Mouse (Mus musculus) left cerebral cortex, adult 2 months (tissue): ENCODE results near the gene Stk24. TPM values are rescaled to one million over a fixed set of nuclear protein-coding genes. Genes with fewer than 3 reads are reported as not detected.

Experiments
- DNase-seq, 2 experiments: peaks; one replicate each; pipeline ENCODE4 v3.0.0; 2021 to 2022; ENCODE audit warnings: low spot score in 2 of 2, mixed read lengths in 1 of 2; ENCODE audit errors: extremely low spot score in 1 of 2
- H3K27ac ChIP-seq: fragments of 200-600 bp; 2 replicates; pipeline ENCODE4 v1.8.1; 2022
- H3K4me3 ChIP-seq: fragments of 200-600 bp; 2 replicates; pipeline ENCODE4 v1.8.1; 2022
- CTCF ChIP-seq: fragments of 200-600 bp; IDR thresholded peaks from 2 replicates; pipeline ENCODE4 v1.8.1; 2022; ENCODE audit warnings: antibody characterized with exemption, mild to moderate bottlenecking, moderate library complexity
- intact Hi-C: fragments of 180-260 bp; cut with DNase I; formaldehyde crosslinking; loops from one replicate; pipeline ENCODE4 v1.15.1; 2025
- total RNA-seq, 2 experiments: library from RNA; stranded (reverse); gene quantifications; 2 replicates each; pipeline ENCODE4 v1.2.3; 2021

The Stk24 gene
- total RNA-seq, 2 experiments from 2014 or later: 67.8 to 74.2 TPM

GRCm38 (mm10) chr14:121270490-121270889, 109.3 kb downstream of the Stk24 start:
- DNase-seq: no peak
- no peak overlapping the region for H3K4me3 ChIP-seq
- no peak for TF ChIP-seq CTCF
- no peak overlapping the region for H3K27ac ChIP-seq
- intact Hi-C loops: no loop called here

GRCm38 (mm10) chr14:121267801-121268200, 112.0 kb downstream of the Stk24 start:
- intact Hi-C loops: no loop called here
- Histone ChIP-seq H3K4me3 (no peak overlapping the region), H3K27ac (no peak overlapping the region)
- no peak for TF ChIP-seq CTCF
- DNase-seq: no peak

- DNase-seq: no peak
- Histone ChIP-seq H3K4me3 (no peak overlapping the region), H3K27ac (no peak overlapping the region)
- no peak for TF ChIP-seq CTCF
- intact Hi-C loops: no loop called here
Measured at GRCm38 (mm10) chr14:121264453-121264852, 115.4 kb downstream of the Stk24 start.

- no peak overlapping the region for H3K4me3 ChIP-seq
- no peak overlapping the region for H3K27ac ChIP-seq
- DNase-seq: no peak
- no peak for TF ChIP-seq CTCF
- intact Hi-C loops: no loop called here
Measured at GRCm38 (mm10) chr14:121263912-121264311, 115.9 kb downstream of the Stk24 start.

GRCm38 (mm10) chr14:121262606-121263005, 117.2 kb downstream of the Stk24 start:
- intact Hi-C loops: no loop called here
- H3K27ac ChIP-seq: no peak overlapping the region
- no peak for DNase-seq
- H3K4me3 ChIP-seq: no peak overlapping the region
- TF ChIP-seq CTCF: no peak

- no peak for TF ChIP-seq CTCF
- Histone ChIP-seq H3K4me3 (no peak overlapping the region), H3K27ac (no peak overlapping the region)
- intact Hi-C loops: no loop called here
- no peak for DNase-seq
Measured at GRCm38 (mm10) chr14:121261229-121261879, 118.5 kb downstream of the Stk24 start.

- intact Hi-C loops: loop anchor here (5.0 kb wide), 1 partner anchor 427 kb away; no protein-coding TSS in a partner anchor
- Histone ChIP-seq H3K4me3 (no peak overlapping the region), H3K27ac (no peak overlapping the region)
- peak; percentile 80 for TF ChIP-seq CTCF
- DNase-seq: peak; percentile 55 to 61
Measured at GRCm38 (mm10) chr14:121259789-121260188, 120.0 kb downstream of the Stk24 start.

- no peak for DNase-seq
- TF ChIP-seq CTCF: no peak
- Histone ChIP-seq H3K27ac (no peak overlapping the region), H3K4me3 (no peak overlapping the region)
- intact Hi-C loops: loop anchor here (5.0 kb wide), 1 partner anchor 427 kb away; no protein-coding TSS in a partner anchor
Measured at GRCm38 (mm10) chr14:121259332-121259731, 120.5 kb downstream of the Stk24 start.

GRCm38 (mm10) chr14:121256896-121257295, 122.9 kb downstream of the Stk24 start:
- DNase-seq: no peak
- H3K4me3 ChIP-seq: no peak overlapping the region
- no peak for TF ChIP-seq CTCF
- intact Hi-C loops: loop anchor here (5.0 kb wide), 1 partner anchor 425 kb away; no protein-coding TSS in a partner anchor
- H3K27ac ChIP-seq: no peak overlapping the region

GRCm38 (mm10) chr14:121255469-121255868, 124.3 kb downstream of the Stk24 start:
- intact Hi-C loops: loop anchor here (5.0 kb wide), 1 partner anchor 423 kb away; no protein-coding TSS in a partner anchor
- no peak for DNase-seq
- TF ChIP-seq CTCF: no peak
- Histone ChIP-seq H3K27ac (no peak overlapping the region), H3K4me3 (no peak overlapping the region)

GRCm38 (mm10) chr14:121254869-121255268, 124.9 kb downstream of the Stk24 start:
- DNase-seq: no peak
- intact Hi-C loops: loop anchor here (5.0 kb wide), 1 partner anchor 423 kb away; no protein-coding TSS in a partner anchor

GRCm38 (mm10) chr14:121252542-121252941, 127.3 kb downstream of the Stk24 start:
- Histone ChIP-seq H3K4me3 (no peak overlapping the region), H3K27ac (no peak overlapping the region)
- intact Hi-C loops: no loop called here
- no peak for DNase-seq
- no peak for TF ChIP-seq CTCF

More at GRCm38 (mm10) chr14:121254869-121255268, 124.9 kb downstream of the Stk24 start:
- TF ChIP-seq CTCF: no peak
- no peak overlapping the region for H3K4me3 ChIP-seq
- peak overlapping the region; percentile 54; the same call in 1 of the 2 replicates for H3K27ac ChIP-seq

- H3K4me3 ChIP-seq: no peak overlapping the region
- H3K27ac ChIP-seq: no peak overlapping the region
- no peak for TF ChIP-seq CTCF
- intact Hi-C loops: no loop called here
- DNase-seq: no peak
Measured at GRCm38 (mm10) chr14:121251708-121252107, 128.1 kb downstream of the Stk24 start.
